Mouse (Mus musculus) naive thymus-derived CD4-positive, alpha-beta T cell, adult 2 months (primary cell): Measurements from ENCODE around the gene Dstn.
A peak's percentile ranks its signal among the peaks of the same experiment; 100 is the strongest.

Source experiments
- DNase-seq: peaks from one replicate; pipeline ENCODE4 v3.0.0-alpha.2; 2011; ENCODE audit warnings: low read depth

The Dstn gene

DNA sequence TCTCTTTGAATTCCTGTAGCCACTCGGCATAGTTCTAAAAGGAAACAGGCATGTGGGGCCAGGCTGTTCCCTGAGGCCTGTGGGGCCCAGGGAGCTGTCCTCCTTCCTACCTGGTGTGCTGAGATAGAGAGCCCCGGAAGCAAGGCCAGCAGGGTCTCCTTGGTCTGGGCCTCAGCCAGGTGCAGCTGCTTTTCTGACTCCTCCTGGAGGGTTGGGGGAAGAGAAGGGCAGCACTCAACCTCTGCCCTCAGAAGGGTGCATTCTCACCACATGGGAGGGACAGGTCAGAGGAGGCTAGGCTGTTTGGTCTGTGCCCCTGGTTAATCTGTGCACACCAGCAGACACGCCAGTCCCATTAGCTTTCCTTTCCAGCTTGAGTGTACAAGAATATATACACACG, 39.9 kb downstream of the Dstn start:
- DNase-seq = no peak

DNA sequence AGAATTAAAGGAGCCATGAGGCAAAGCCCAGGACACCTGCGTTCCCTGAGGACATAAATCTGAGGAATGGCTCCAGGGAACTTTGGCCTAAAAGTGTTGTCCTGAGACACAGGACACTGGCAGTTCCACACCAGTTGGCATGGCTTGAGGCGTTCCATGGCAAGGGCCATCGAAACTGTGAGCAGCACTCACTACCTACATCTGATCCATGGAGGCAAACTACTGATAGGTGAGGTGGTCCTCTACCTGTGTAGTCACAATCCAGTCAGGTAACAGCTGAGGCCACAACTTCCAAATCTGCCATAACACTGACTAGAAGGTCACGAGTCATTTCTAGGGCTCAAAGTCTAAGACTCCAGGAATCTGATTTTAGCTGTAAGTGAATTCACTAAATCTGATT, 40.6 kb downstream of the Dstn start:
- DNase-seq = no peak

DNA sequence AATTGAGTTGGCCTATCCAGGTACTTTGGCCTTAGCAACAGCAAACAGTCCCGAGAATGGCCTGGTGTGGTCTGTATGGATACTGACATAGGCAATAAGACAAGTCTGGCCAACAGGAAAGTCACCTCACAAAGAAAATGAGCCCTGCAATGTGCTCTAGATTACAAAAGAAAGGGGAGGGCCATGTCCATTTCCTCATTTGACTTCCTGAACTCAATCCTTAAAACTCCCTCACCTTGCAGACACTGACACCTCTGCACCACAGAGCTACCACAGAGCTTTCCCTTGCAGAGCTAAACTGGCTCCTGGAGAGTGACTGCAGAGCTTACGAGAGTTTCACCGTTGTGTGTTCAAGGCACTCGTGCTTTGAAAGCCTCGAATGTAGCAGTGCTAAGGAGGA, 47.1 kb downstream of the Dstn start:
- no peak for DNase-seq

DNA sequence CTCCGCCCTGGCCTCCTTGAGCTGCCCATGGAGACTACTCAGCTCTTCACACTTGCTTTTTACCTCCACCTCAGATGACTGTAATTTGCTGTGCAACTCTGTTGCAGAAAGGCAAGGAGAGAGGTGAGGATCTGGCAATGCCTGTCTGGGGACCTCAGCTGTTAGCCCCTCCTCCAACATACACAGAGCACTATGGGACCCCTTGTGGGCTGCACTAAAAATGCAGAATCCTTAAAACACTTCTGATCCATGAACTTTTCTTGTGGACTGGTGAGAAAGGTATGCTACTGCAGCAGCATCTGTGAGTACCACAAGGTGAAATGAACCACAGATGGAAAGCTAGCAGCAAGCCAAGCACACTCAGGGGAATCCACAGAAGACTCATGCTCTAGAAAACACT, 48.2 kb downstream of the Dstn start:
- DNase-seq = no peak

DNA sequence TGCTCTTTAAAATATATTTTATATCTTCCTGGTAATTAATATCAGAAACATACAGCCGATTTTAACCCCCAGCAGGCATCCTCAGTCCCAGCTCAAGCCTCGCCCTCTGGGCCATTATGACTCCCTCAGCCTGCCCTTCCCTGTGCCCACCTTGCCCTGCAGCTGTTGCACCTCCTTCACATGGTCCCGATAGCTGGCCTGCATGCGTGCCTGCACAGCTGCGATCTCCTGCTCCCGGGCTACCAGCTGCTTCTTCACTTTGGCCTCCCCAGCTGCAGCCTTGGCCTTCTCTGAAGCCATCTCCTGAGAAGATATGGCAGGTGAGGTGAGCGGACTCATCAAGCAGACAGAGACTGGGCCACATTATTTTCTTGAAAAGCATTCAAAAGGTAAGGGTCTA, 54.1 kb downstream of the Dstn start:
- DNase-seq = no peak

- DNase-seq = no peak
Measured at GRCm38 (mm10) chr2:143970841-143971240, 55.7 kb downstream of the Dstn start.

GRCm38 (mm10) chr2:143971887-143972286, 56.8 kb downstream of the Dstn start:
- no peak for DNase-seq

- DNase-seq = no peak
Measured at GRCm38 (mm10) chr2:143973161-143973560, 58.0 kb downstream of the Dstn start.

GRCm38 (mm10) chr2:143975146-143975649, 60.1 kb downstream of the Dstn start:
- no peak for DNase-seq

GRCm38 (mm10) chr2:143978444-143979147, 63.5 kb downstream of the Dstn start:
- DNase-seq = no peak

- peak; percentile 69 for DNase-seq
Measured at GRCm38 (mm10) chr2:143980781-143981398, 65.8 kb downstream of the Dstn start.

DNA sequence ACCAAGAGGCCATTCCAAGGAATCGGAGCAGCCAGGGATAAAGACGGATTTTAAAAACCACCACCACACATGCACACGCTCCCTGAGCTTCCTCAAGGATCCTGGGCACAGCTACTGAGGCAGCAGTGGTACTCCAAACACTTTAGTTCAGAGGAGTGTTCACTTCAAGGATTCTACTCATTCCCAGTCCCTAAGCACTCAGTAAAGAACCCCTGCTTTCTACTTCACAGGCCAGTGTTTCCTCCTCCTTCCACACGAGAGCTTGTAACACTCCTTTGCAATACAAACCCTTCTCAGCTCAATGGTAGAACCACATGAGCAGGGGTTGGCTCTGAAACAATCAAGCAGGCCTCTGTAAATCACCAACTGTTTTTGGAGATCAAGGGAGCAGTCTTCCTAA, 67.0 kb downstream of the Dstn start:
- DNase-seq = no peak

GRCm38 (mm10) chr2:143982901-143983300, 67.8 kb downstream of the Dstn start:
- no peak for DNase-seq

- peak; percentile 26 for DNase-seq
Measured at GRCm38 (mm10) chr2:143983482-143983881, 68.4 kb downstream of the Dstn start.

DNA sequence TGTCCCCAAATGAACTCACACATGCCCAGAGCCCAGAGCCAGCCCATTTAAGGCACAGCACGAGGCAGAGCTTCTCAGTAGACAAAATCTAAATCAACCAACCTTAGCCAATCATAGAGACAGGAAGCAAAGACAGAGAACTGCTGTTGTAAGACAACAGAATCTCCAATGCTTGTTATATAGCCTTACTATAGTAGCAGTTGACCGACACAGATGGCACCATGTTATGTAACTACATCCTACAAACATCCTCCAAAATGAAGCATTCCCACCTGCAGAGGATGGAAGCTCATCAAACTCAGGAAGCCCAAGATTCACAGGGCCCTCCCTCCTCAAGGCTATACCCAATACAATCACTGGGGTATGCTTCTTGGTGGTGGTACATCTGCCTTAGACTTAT, 72.4 kb downstream of the Dstn start:
- no peak for DNase-seq

GRCm38 (mm10) chr2:143988016-143988415, 72.9 kb downstream of the Dstn start:
- no peak for DNase-seq

DNA sequence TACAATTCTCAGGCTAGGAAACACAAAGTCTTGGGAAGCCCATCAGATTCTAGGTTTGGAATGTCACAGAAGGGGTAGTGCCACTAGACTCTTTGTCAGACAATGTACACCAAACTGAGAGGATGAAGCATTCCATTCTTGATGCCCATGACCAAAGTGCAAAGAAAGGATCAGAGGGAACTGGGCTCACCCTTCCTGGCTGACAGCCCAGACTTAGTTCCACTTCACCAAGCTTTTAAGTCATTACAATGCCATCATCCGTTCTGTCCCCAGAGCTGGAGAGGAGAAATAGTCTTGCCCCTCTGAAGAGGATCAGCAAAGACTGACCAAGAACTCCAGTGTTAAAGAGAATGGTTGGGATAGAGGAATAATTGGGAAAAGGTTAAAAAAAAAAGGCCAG, 75.9 kb downstream of the Dstn start:
- DNase-seq = no peak

DNA sequence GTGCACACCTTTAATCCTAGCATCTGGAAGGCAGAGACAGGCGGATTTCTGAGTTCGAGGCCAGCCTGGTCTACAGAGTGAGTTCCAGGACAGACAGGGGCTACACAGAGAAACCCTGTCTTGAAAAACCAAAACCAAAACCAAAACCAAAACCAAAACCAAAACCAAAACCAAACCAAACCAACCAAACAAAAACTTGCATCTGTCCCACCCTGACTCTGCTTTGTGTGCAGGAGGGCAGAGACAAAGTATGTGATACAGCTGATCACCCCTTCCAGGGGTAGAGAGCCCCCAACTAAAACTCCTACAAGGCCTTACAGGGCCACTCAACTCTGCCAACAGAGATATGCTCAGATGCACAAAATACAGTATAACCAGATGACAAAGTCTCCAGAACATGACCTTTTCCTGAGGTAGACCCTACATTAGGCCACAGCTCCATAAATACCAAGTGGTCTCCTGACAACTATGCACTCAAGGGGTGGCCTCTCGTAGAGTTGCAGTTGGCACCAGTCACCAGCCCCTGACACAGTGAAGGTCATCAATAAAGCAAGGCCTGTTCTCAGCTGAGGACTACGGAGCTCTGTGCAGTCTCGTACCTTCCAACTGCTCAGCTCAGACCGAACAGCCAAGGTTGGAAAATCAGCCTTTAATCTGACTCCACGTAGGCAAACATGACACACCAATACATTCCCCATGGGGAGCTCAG, 77.0 kb downstream of the Dstn start:
- DNase-seq = no peak
